Mouse (Mus musculus) forebrain, embryonic 16.5 days (tissue): Measurements from ENCODE around the gene Mb. TPM values are rescaled to one million over a fixed set of nuclear protein-coding genes. Genes with fewer than 3 reads are reported as not detected.
A peak's percentile ranks its signal among the peaks of the same experiment; 100 is the strongest.
"Not testable (repeated sequence)": the region's sequence is repeated elsewhere in the genome, so short reads cannot be mapped to it uniquely, and the experiment has no call there.

Experiments used
- ATAC-seq: fragments of 200-750 bp; cut with Nextera tagmentation; 2 replicates; pipeline ENCODE4 v1.8.0; 2017; ENCODE audit warnings: mild to moderate bottlenecking, moderate library complexity
- H3K27ac ChIP-seq: fragments of 300-500 bp; sonication (generic); 2 replicates; pipeline ENCODE4 v1.5.1; 2014; ENCODE audit warnings: low read length, control low read depth
- H3K27me3 ChIP-seq: fragments of 300-500 bp; sonication (generic); replicated peaks from 2 replicates; pipeline ENCODE4 v1.6.1; 2014; ENCODE audit warnings: low read length; ENCODE audit not compliant: control insufficient read depth, insufficient read depth
- H3K36me3 ChIP-seq: fragments of 300-500 bp; sonication (generic); 2 replicates; pipeline ENCODE4 v1.6.1; 2014; ENCODE audit not compliant: control insufficient read depth, insufficient read depth
- H3K4me1 ChIP-seq: fragments of 300-500 bp; sonication (generic); replicated peaks from 2 replicates; pipeline ENCODE4 v1.6.1; 2014; ENCODE audit warnings: low read length; ENCODE audit not compliant: control insufficient read depth, insufficient read depth
- H3K4me2 ChIP-seq: fragments of 300-500 bp; sonication (generic); 2 replicates; pipeline ENCODE4 v1.6.1; 2014; ENCODE audit warnings: mild to moderate bottlenecking, low read length, control low read depth
- H3K4me3 ChIP-seq: fragments of 300-500 bp; sonication (generic); replicated peaks from 2 replicates; pipeline ENCODE4 v1.5.1; 2014; ENCODE audit warnings: mild to moderate bottlenecking, low read length, control low read depth
- H3K9ac ChIP-seq: fragments of 300-500 bp; sonication (generic); replicated peaks from 2 replicates; pipeline ENCODE4 v1.6.1; 2014; ENCODE audit warnings: low read depth, low read length, control low read depth
- H3K9me3 ChIP-seq: fragments of 300-500 bp; sonication (generic); 2 replicates; pipeline ENCODE4 v1.6.1; 2016; ENCODE audit warnings: low read length; ENCODE audit not compliant: control insufficient read depth
- WGBS: fragments of 180-500 bp; shearing (Covaris S2); extraction: QIAGEN DNeasy Blood & Tissue Kit; methylation state at CpG from one replicate; pipeline ENCODE4 v1.1.7; 2014; 5-methylcytosine and 5-hydroxymethylcytosine counted together
- polyA plus RNA-seq: library from polyadenylated mRNA; unstranded; fragments of >200 nt; fragmentation: Nextera tagmentation; extraction: Ambion mirVana; gene quantifications from 2 replicates; pipeline ENCODE4 v1.2.1, GENCODE M21; 2015

Gene Mb
- polyA plus RNA-seq, 1 experiment from 2014 or later: not detected

DNA sequence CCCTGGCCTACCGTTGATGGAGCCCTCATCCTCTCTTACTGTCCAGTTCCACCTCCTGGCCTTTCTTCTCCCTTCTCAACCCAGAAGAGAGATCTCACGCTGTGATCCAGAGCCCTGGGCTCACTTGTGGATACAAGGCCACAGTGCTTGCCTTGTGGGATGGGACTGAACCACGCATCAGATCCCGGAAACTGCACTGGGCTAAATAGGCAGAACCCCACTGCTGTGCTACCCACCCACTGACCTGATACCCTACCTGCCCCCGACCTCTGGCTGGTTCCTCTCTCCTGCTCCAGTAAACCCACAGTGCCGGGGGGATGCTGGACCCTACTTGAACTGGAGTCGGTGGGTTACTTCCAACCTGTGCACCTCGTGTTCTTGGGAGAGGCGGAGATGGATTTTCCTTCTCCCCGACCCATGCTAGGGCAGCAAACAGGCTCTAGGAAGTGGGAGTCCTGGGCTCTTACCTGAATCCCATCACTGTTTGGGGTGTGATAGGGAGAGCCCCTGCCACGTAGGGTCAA lies 20.3 kb upstream of the Mb start:
- WGBS: 88% methylated on average over 11 of the region's 11 CpGs

GRCm38 (mm10) chr15:77069019-77069418 lies 18.5 kb upstream of the Mb start:
- H3K27ac ChIP-seq: no peak overlapping the region
- H3K9ac ChIP-seq: no peak overlapping the region
- H3K4me2 ChIP-seq: no peak overlapping the region
- H3K9me3 ChIP-seq: no peaks in the 10 kb centered on the region
- ATAC-seq: no peak
- H3K4me1 ChIP-seq: peaks cover 10% of the 10 kb centered on the region
- H3K27me3 ChIP-seq: no peaks in the 10 kb centered on the region
- WGBS: 88% methylated on average over 3 of the region's 3 CpGs
- H3K36me3 ChIP-seq: no peaks in the 10 kb centered on the region
- H3K4me3 ChIP-seq: no peak overlapping the region

More for the DNA sequence above, 20.3 kb upstream of the Mb start:
- H3K9me3 ChIP-seq: no peaks in the 10 kb centered on the region
- ATAC-seq: no peak
- H3K9ac ChIP-seq: no peak overlapping the region
- no peak overlapping the region for H3K4me3 ChIP-seq
- H3K27me3 ChIP-seq: no peaks in the 10 kb centered on the region
- H3K36me3 ChIP-seq: no peaks in the 10 kb centered on the region
- no peak overlapping the region for H3K4me2 ChIP-seq
- no peak overlapping the region for H3K27ac ChIP-seq
- peaks cover 10% of the 10 kb centered on the region for H3K4me1 ChIP-seq

- no peak overlapping the region for H3K4me3 ChIP-seq
- no peak overlapping the region for H3K27ac ChIP-seq
- ATAC-seq: no peak
- WGBS: 54% methylated on average over 3 of the region's 3 CpGs
- H3K4me1 ChIP-seq: peaks cover 10% of the 10 kb centered on the region
- no peaks in the 10 kb centered on the region for H3K27me3 ChIP-seq
- no peaks in the 10 kb centered on the region for H3K36me3 ChIP-seq
- H3K4me2 ChIP-seq: no peak overlapping the region
- H3K9ac ChIP-seq: no peak overlapping the region
- H3K9me3 ChIP-seq: no peaks in the 10 kb centered on the region
Measured at GRCm38 (mm10) chr15:77068439-77068861, 18.0 kb upstream of the Mb start.

DNA sequence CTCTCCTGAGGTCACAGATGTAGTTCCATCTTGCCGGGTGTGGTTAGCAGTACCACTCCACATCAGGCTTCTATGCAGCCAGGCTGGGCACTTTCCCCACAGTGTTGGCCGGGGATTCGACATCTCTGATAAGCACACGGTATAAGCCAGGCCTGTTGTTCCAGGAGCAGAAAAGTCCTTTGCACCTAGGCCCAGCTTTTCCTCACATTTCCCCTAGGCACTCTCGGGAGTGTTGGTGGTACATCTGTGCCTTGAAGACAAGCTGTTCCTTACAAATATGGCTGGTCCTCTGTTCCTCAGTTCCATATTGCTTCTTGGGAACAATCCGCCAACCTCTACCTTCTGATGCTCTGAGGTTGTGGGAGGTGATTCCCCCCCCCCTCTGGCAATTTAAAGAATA lies 15.8 kb upstream of the Mb start:
- H3K9me3 ChIP-seq: no peaks in the 10 kb centered on the region
- H3K4me2 ChIP-seq: no peak overlapping the region
- no peaks in the 10 kb centered on the region for H3K36me3 ChIP-seq
- 0 out of 2 replicates have a peak, but pooled peaks cover under 1% of the 10 kb centered on the region for H3K4me1 ChIP-seq
- H3K27ac ChIP-seq: no peak overlapping the region
- H3K4me3 ChIP-seq: no peak overlapping the region
- H3K9ac ChIP-seq: no peak overlapping the region
- H3K27me3 ChIP-seq: no peaks in the 10 kb centered on the region
- WGBS: 83% methylated on average over 6 of the region's 6 CpGs
- 0 out of 2 replicates have a peak, but pooled peaks have one; percentile 28 for ATAC-seq

- Histone ChIP-seq H3K4me2 (no peak overlapping the region), H3K27ac (no peak overlapping the region), H3K9ac (no peak overlapping the region), H3K27me3 (no peaks in the 10 kb centered on the region), H3K4me3 (no peak overlapping the region), H3K9me3 (no peaks in the 10 kb centered on the region), H3K36me3 (no peaks in the 10 kb centered on the region), H3K4me1 (no peaks in the 10 kb centered on the region)
- no peak for ATAC-seq
- 85% methylated on average over 6 of the region's 6 CpGs for WGBS
Measured at GRCm38 (mm10) chr15:77065259-77065852, 14.9 kb upstream of the Mb start.

GRCm38 (mm10) chr15:77062746-77063145 lies 12.3 kb upstream of the Mb start:
- Histone ChIP-seq H3K36me3 (no peaks in the 10 kb centered on the region), H3K9me3 (no peaks in the 10 kb centered on the region), H3K27me3 (no peaks in the 10 kb centered on the region), H3K4me2 (no peak overlapping the region), H3K4me1 (no peaks in the 10 kb centered on the region), H3K27ac (no peak overlapping the region), H3K9ac (no peak overlapping the region), H3K4me3 (no peak overlapping the region)
- no peak for ATAC-seq

DNA sequence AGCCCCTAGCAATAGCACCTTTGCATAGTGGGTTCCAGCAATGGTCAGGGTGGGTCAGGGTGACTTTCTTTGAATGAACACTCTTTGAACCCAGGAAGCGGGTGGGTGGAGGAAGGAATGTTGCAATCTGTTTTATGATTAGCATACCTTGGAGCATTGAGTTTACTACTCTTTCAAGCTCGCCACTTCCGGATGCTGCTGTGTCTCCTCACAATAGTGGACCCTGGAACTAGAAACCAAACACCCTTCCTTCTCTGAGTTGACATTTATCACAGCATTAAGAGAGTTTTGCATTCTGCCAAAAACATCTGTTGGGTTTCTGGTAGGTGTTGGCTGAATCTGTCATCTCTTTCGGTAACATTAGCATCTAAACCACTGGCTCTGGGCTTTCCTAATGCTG lies 8.9 kb upstream of the Mb start:
- H3K4me3 ChIP-seq, H3K27me3 ChIP-seq, H3K4me1 ChIP-seq, H3K36me3 ChIP-seq, ATAC-seq, H3K9me3 ChIP-seq, H3K4me2 ChIP-seq, H3K27ac ChIP-seq, H3K9ac ChIP-seq: not testable (repeated sequence)
- 95% methylated on average over 4 of the region's 4 CpGs for whole genome bisulfite sequencing

- no peak overlapping the region for H3K27ac ChIP-seq
- H3K36me3 ChIP-seq: no peaks in the 10 kb centered on the region
- H3K9me3 ChIP-seq: no peaks in the 10 kb centered on the region
- H3K4me2 ChIP-seq: no peak overlapping the region
- no peaks in the 10 kb centered on the region for H3K27me3 ChIP-seq
- no peak overlapping the region for H3K4me3 ChIP-seq
- no peak overlapping the region for H3K9ac ChIP-seq
- peaks cover 10% of the 10 kb centered on the region; the same call in 1 of the 2 replicates for H3K4me1 ChIP-seq
- no peak for ATAC-seq
Measured at GRCm38 (mm10) chr15:77058566-77058965, 8.1 kb upstream of the Mb start.

GRCm38 (mm10) chr15:77056791-77057051 lies 6.3 kb upstream of the Mb start:
- peak overlapping the region; percentile 29; the same call in 1 of the 2 replicates for H3K27ac ChIP-seq

More at GRCm38 (mm10) chr15:77056791-77057051, 6.3 kb upstream of the Mb start:
- ATAC-seq: no peak
- no peak overlapping the region for H3K4me2 ChIP-seq
- WGBS: 55% methylated on average over 3 of the region's 3 CpGs
- no peak overlapping the region for H3K4me3 ChIP-seq
- no peaks in the 10 kb centered on the region for H3K36me3 ChIP-seq
- no peaks in the 10 kb centered on the region for H3K27me3 ChIP-seq
- H3K9ac ChIP-seq: no peak overlapping the region
- peaks cover 10% of the 10 kb centered on the region; the same call in 1 of the 2 replicates for H3K4me1 ChIP-seq
- H3K9me3 ChIP-seq: no peaks in the 10 kb centered on the region
